Mouse (Mus musculus) liver, embryonic 14.5 days (tissue): ENCODE measurements around the gene Tmem106c. TPM values are rescaled to one million over a fixed set of nuclear protein-coding genes. Genes with fewer than 3 reads are reported as not detected.
A peak's percentile ranks its signal among the peaks of the same experiment; 100 is the strongest.

Source experiments
- ATAC-seq: fragments of 200-750 bp; cut with Nextera tagmentation; 2 replicates; pipeline ENCODE4 v1.8.0; 2017; ENCODE audit warnings: moderate number of reproducible peaks, mild to moderate bottlenecking, moderate library complexity; ENCODE audit not compliant: insufficient read depth
- DNase-seq, 3 experiments: peaks; one replicate each; pipeline ENCODE4 v3.0.0-alpha.2; 2012 to 2013; ENCODE audit warnings: low read depth in 3 of 3, low spot score in 3 of 3
- H3K27ac ChIP-seq: fragments of 300-500 bp; sonication (generic); 2 replicates; pipeline ENCODE4 v1.5.1; 2014; ENCODE audit warnings: moderate library complexity, mild to moderate bottlenecking, control low read depth, inconsistent platforms
- H3K27me3 ChIP-seq: fragments of 300-500 bp; sonication (generic); 2 replicates; pipeline ENCODE4 v1.6.1; 2014; ENCODE audit warnings: mild to moderate bottlenecking, low read length, moderate library complexity; ENCODE audit not compliant: control insufficient read depth, insufficient read depth
- H3K36me3 ChIP-seq: fragments of 300-500 bp; sonication (generic); replicated peaks from 2 replicates; pipeline ENCODE4 v1.6.1; 2014; ENCODE audit warnings: low read depth; ENCODE audit not compliant: control insufficient read depth, insufficient read depth
- H3K4me1 ChIP-seq, 2 experiments: fragments of 200-500 bp in 1 of 2; fragments of 300-500 bp in 1 of 2; sonication (generic) in 1 of 2; replicated peaks; 2 replicates each; pipeline ENCODE4 v1.6.1; 2012 to 2014; ENCODE audit warnings: antibody characterized with exemption in 1 of 2, inconsistent platforms in 1 of 2, low read length in 1 of 2; ENCODE audit not compliant: control insufficient read depth in 2 of 2, insufficient read depth in 2 of 2
- H3K4me2 ChIP-seq: fragments of 300-500 bp; sonication (generic); 2 replicates; pipeline ENCODE4 v1.6.1; 2014; ENCODE audit warnings: low read depth, mild to moderate bottlenecking, control low read depth, moderate library complexity
- H3K4me3 ChIP-seq, 2 experiments: fragments of 200-500 bp in 1 of 2; fragments of 300-500 bp in 1 of 2; sonication (generic) in 1 of 2; 2 replicates each; pipeline ENCODE4 v1.5.1; 2012 to 2014; ENCODE audit warnings: low read depth in 2 of 2, low read length in 2 of 2, mild to moderate bottlenecking in 2 of 2, control low read depth in 1 of 2, inconsistent platforms in 1 of 2, moderate library complexity in 1 of 2; ENCODE audit not compliant: insufficient read depth in 1 of 2
- H3K9ac ChIP-seq: fragments of 300-500 bp; sonication (generic); replicated peaks from 2 replicates; pipeline ENCODE4 v1.6.1; 2014; ENCODE audit warnings: mild to moderate bottlenecking, control low read depth, moderate library complexity
- H3K9me3 ChIP-seq: fragments of 300-500 bp; sonication (generic); 2 replicates; pipeline ENCODE4 v1.6.1; 2016; ENCODE audit warnings: low read length, mixed read lengths; ENCODE audit not compliant: control insufficient read depth
- CTCF ChIP-seq: IDR thresholded peaks from 2 replicates; pipeline ENCODE4 v1.5.1; 2016; ENCODE audit warnings: antibody characterized with exemption, low read depth, control low read depth
- EP300 ChIP-seq: IDR thresholded peaks from 2 replicates; pipeline ENCODE4 v1.6.1; 2016; ENCODE audit warnings: antibody characterized with exemption, low read depth
- WGBS: fragments of 180-500 bp; shearing (Covaris S2); extraction: QIAGEN DNeasy Blood & Tissue Kit; methylation state at CpG from one replicate; pipeline ENCODE4 v1.1.7; 2014; ENCODE audit not compliant: insufficient replicate concordance; 5-methylcytosine and 5-hydroxymethylcytosine counted together
- polyA plus RNA-seq, 2 experiments: library from polyadenylated mRNA; depleted of rRNA in 1 of 2; stranded (reverse) in 1 of 2; unstranded in 1 of 2; fragments of >200 nt; fragmentation: Nextera tagmentation in 1 of 2; extraction: Ambion mirVana in 1 of 2; gene quantifications; 2 replicates each; pipeline versions ENCODE4 v1.2.1 to v1.2.3; 2012 to 2014

Gene Tmem106c
- polyA plus RNA-seq (2012; rRNA removed) (10.5 and 10.7 TPM in 2 replicates), polyA plus RNA-seq (2014; fragmentation: Nextera tagmentation; extraction: Ambion mirVana) (13.2 and 14.7 TPM in 2 replicates)

GRCm38 (mm10) chr15:97963989-97964835, at the start of gene Tmem106c:
TSS of gene Tmem106c (plus strand) at chr15:97964200.
- no peak within 1 kb of the TSS for H3K27ac ChIP-seq
- H3K27me3 ChIP-seq: no peaks in the 10 kb centered on the region
- no peaks in the 10 kb centered on the region for H3K36me3 ChIP-seq
- no peak for TF ChIP-seq EP300
- TF ChIP-seq CTCF: peak; percentile 91
- H3K9ac ChIP-seq: peak within 1 kb of the TSS; percentile 70
- WGBS: 2% methylated on average over 67 of the region's 67 CpGs
- ATAC-seq (peak; percentile 97), DNase-seq (peak; percentile 79 to 81 (median 81))
- H3K9me3 ChIP-seq: no peaks in the 10 kb centered on the region
- H3K4me2 ChIP-seq: peak within 1 kb of the TSS; percentile 89
- H3K4me1 ChIP-seq: peaks cover 0 to 2% of the 10 kb centered on the region in 2 experiments; a peak in 2 of 4 replicates
- peak within 1 kb of the TSS; percentile 69 to 89 for H3K4me3 ChIP-seq

GRCm38 (mm10) chr15:97914331-97914747, 49.7 kb upstream of the Tmem106c start:
- H3K4me3 ChIP-seq: no peak overlapping the region
- ATAC-seq: no peak
- WGBS: 9% methylated on average over 9 of the region's 9 CpGs
- no peaks in the 10 kb centered on the region for H3K9me3 ChIP-seq
- no peak for DNase-seq
- no peaks in the 10 kb centered on the region for H3K4me1 ChIP-seq
- H3K36me3 ChIP-seq: no peaks in the 10 kb centered on the region
- no peak overlapping the region for H3K9ac ChIP-seq
- H3K27me3 ChIP-seq: peaks cover under 1% of the 10 kb centered on the region
- TF ChIP-seq EP300: no peak
- no peak for TF ChIP-seq CTCF
- H3K27ac ChIP-seq: no peak overlapping the region
- H3K4me2 ChIP-seq: no peak overlapping the region

GRCm38 (mm10) chr15:97917994-97918393, 46.0 kb upstream of the Tmem106c start:
- H3K9me3 ChIP-seq: no peaks in the 10 kb centered on the region
- WGBS: 34% methylated on average over 9 of the region's 9 CpGs
- DNase-seq: no peak
- H3K36me3 ChIP-seq: no peaks in the 10 kb centered on the region
- no peaks in the 10 kb centered on the region; the same call in 1 of the 2 replicates for H3K27me3 ChIP-seq
- H3K4me2 ChIP-seq: no peak overlapping the region
- H3K4me1 ChIP-seq: no peaks in the 10 kb centered on the region
- no peak for TF ChIP-seq EP300
- no peak for TF ChIP-seq CTCF
- no peak for ATAC-seq
- no peak overlapping the region for H3K27ac ChIP-seq
- H3K9ac ChIP-seq: no peak overlapping the region
- no peak overlapping the region for H3K4me3 ChIP-seq

- 64% methylated on average over 7 of the region's 7 CpGs for whole genome bisulfite sequencing
- ATAC-seq: no peak
- TF ChIP-seq CTCF (no peak), EP300 (no peak)
Measured at GRCm38 (mm10) chr15:97919217-97919616, 44.8 kb upstream of the Tmem106c start.

GRCm38 (mm10) chr15:97920306-97920705, 43.7 kb upstream of the Tmem106c start:
- H3K9ac ChIP-seq: no peak overlapping the region
- no peaks in the 10 kb centered on the region for H3K36me3 ChIP-seq
- H3K4me2 ChIP-seq: no peak overlapping the region
- no peaks in the 10 kb centered on the region for H3K9me3 ChIP-seq
- TF ChIP-seq CTCF (no peak), EP300 (no peak)
- no peaks in the 10 kb centered on the region for H3K4me1 ChIP-seq
- no peak for ATAC-seq
- H3K27ac ChIP-seq: no peak overlapping the region
- no peaks in the 10 kb centered on the region; the same call in 1 of the 2 replicates for H3K27me3 ChIP-seq
- no peak overlapping the region for H3K4me3 ChIP-seq
- DNase-seq: no peak
- 50% methylated on average over 5 of the region's 5 CpGs for WGBS

More at GRCm38 (mm10) chr15:97919217-97919616, 44.8 kb upstream of the Tmem106c start:
- Histone ChIP-seq H3K4me2 (no peak overlapping the region), H3K27me3 (no peaks in the 10 kb centered on the region; the same call in 1 of the 2 replicates), H3K27ac (no peak overlapping the region), H3K9me3 (no peaks in the 10 kb centered on the region), H3K9ac (no peak overlapping the region), H3K36me3 (no peaks in the 10 kb centered on the region), H3K4me3 (no peak overlapping the region), H3K4me1 (no peaks in the 10 kb centered on the region)
- no peak for DNase-seq
